Mouse (Mus musculus): ENCODE data around the gene Itpr2. TPM values are rescaled to one million over a fixed set of nuclear protein-coding genes. Genes with fewer than 3 reads are reported as not detected.

The Itpr2 gene
- total and polyA plus RNA-seq, 2 experiments from 2014 or later = 8.0 to 8.4 TPM

- Histone ChIP-seq H3K4me3 (ENCODE audit: low read depth, low read length) (no peak overlapping the region), H3K4me1 (ENCODE audit: insufficient read depth) (no peaks in the 10 kb centered on the region), H3K36me3 (ENCODE audit: insufficient read depth) (no peaks in the 10 kb centered on the region), H3K4me2 (ENCODE audit: low read depth) (no peak overlapping the region), H3K9ac (no peak overlapping the region), H3K9me3 (ENCODE audit: low read length) (no peaks in the 10 kb centered on the region), H3K27ac (ENCODE audit: low read depth, low read length) (no peak overlapping the region), H3K27me3 (ENCODE audit: insufficient read depth, low read length) (peaks cover 3% of the 10 kb centered on the region; the same call in 1 of the 2 replicates)
- ATAC-seq (no peak), DNase-seq (no peak)
- no peak for TF ChIP-seq CTCF (IDR thresholded peaks at IDR 0.05; ENCODE audit: low read depth)
- 79% methylated on average over 7 of the region's 7 CpGs for WGBS
Measured at GRCm38 (mm10) chr6:146322555-146322954, 179.5 kb downstream of the Itpr2 start.

GRCm38 (mm10) chr6:146321951-146322350, 180.1 kb downstream of the Itpr2 start:
- Histone ChIP-seq H3K36me3 (ENCODE audit: insufficient read depth) (no peaks in the 10 kb centered on the region), H3K4me2 (ENCODE audit: low read depth) (no peak overlapping the region), H3K4me3 (ENCODE audit: low read depth, low read length) (no peak overlapping the region), H3K27ac (ENCODE audit: low read depth, low read length) (no peak overlapping the region), H3K27me3 (ENCODE audit: insufficient read depth, low read length) (peaks cover 3% of the 10 kb centered on the region; the same call in 1 of the 2 replicates), H3K4me1 (ENCODE audit: insufficient read depth) (no peaks in the 10 kb centered on the region), H3K9me3 (ENCODE audit: low read length) (no peaks in the 10 kb centered on the region), H3K9ac (no peak overlapping the region)
- ATAC-seq (no peak), DNase-seq (no peak)
- no peak for TF ChIP-seq CTCF (IDR thresholded peaks at IDR 0.05; ENCODE audit: low read depth)
- WGBS = 78% methylated on average over 4 of the region's 4 CpGs

GRCm38 (mm10) chr6:146316415-146316814, 185.6 kb downstream of the Itpr2 start:
- Histone ChIP-seq H3K9me3 (ENCODE audit: low read length) (no peaks in the 10 kb centered on the region), H3K27ac (ENCODE audit: low read depth, low read length) (no peak overlapping the region), H3K9ac (no peak overlapping the region), H3K27me3 (ENCODE audit: insufficient read depth, low read length) (peaks cover 3% of the 10 kb centered on the region; the same call in 1 of the 2 replicates), H3K4me2 (ENCODE audit: low read depth) (no peak overlapping the region), H3K4me1 (ENCODE audit: insufficient read depth) (no peaks in the 10 kb centered on the region), H3K4me3 (ENCODE audit: low read depth, low read length) (no peak overlapping the region), H3K36me3 (ENCODE audit: insufficient read depth) (no peaks in the 10 kb centered on the region)
- ATAC-seq (no peak), DNase-seq (no peak)
- TF ChIP-seq CTCF (IDR thresholded peaks at IDR 0.05; ENCODE audit: low read depth) = no peak
- 88% methylated on average over 6 of the region's 6 CpGs for WGBS

GRCm38 (mm10) chr6:146315153-146315552, 186.9 kb downstream of the Itpr2 start:
- Histone ChIP-seq H3K36me3 (ENCODE audit: insufficient read depth) (no peaks in the 10 kb centered on the region), H3K9ac (no peak overlapping the region), H3K4me1 (ENCODE audit: insufficient read depth) (no peaks in the 10 kb centered on the region), H3K9me3 (ENCODE audit: low read length) (no peaks in the 10 kb centered on the region), H3K4me3 (ENCODE audit: low read depth, low read length) (no peak overlapping the region), H3K4me2 (ENCODE audit: low read depth) (no peak overlapping the region), H3K27ac (ENCODE audit: low read depth, low read length) (no peak overlapping the region), H3K27me3 (ENCODE audit: insufficient read depth, low read length) (peaks cover 3% of the 10 kb centered on the region; the same call in 1 of the 2 replicates)
- no peak for TF ChIP-seq CTCF (IDR thresholded peaks at IDR 0.05; ENCODE audit: low read depth)
- ATAC-seq (no peak), DNase-seq (no peak)
- WGBS = 88% methylated on average over 8 of the region's 8 CpGs

GRCm38 (mm10) chr6:146314304-146314703, 187.7 kb downstream of the Itpr2 start:
- H3K4me1 ChIP-seq (ENCODE audit: insufficient read depth) = no peaks in the 10 kb centered on the region
- no peak overlapping the region for H3K4me3 ChIP-seq (ENCODE audit: low read depth, low read length)
- DNase-seq (no peak), ATAC-seq (no peak)
- H3K9ac ChIP-seq = no peak overlapping the region
- WGBS = 88% methylated on average over 5 of the region's 5 CpGs
- H3K27me3 ChIP-seq (ENCODE audit: insufficient read depth, low read length) = peaks cover 3% of the 10 kb centered on the region; the same call in 1 of the 2 replicates
- TF ChIP-seq CTCF (IDR thresholded peaks at IDR 0.05; ENCODE audit: low read depth) = no peak
- no peaks in the 10 kb centered on the region for H3K36me3 ChIP-seq (ENCODE audit: insufficient read depth)
- no peak overlapping the region for H3K27ac ChIP-seq (ENCODE audit: low read depth, low read length)
- no peak overlapping the region for H3K4me2 ChIP-seq (ENCODE audit: low read depth)
- H3K9me3 ChIP-seq (ENCODE audit: low read length) = no peaks in the 10 kb centered on the region

GRCm38 (mm10) chr6:146313396-146313795, 188.6 kb downstream of the Itpr2 start:
- DNase-seq (no peak), ATAC-seq (no peak)
- Histone ChIP-seq H3K4me3 (ENCODE audit: low read depth, low read length) (no peak overlapping the region), H3K27ac (ENCODE audit: low read depth, low read length) (no peak overlapping the region), H3K27me3 (ENCODE audit: insufficient read depth, low read length) (peaks cover 3% of the 10 kb centered on the region; the same call in 1 of the 2 replicates), H3K36me3 (ENCODE audit: insufficient read depth) (no peaks in the 10 kb centered on the region), H3K9me3 (ENCODE audit: low read length) (no peaks in the 10 kb centered on the region), H3K4me2 (ENCODE audit: low read depth) (no peak overlapping the region), H3K9ac (no peak overlapping the region), H3K4me1 (ENCODE audit: insufficient read depth) (no peaks in the 10 kb centered on the region)
- WGBS = 96% methylated on average over 4 of the region's 4 CpGs
- no peak for TF ChIP-seq CTCF (IDR thresholded peaks at IDR 0.05; ENCODE audit: low read depth)

- Histone ChIP-seq H3K4me1 (ENCODE audit: insufficient read depth) (no peaks in the 10 kb centered on the region), H3K4me3 (ENCODE audit: low read depth, low read length) (no peak overlapping the region), H3K4me2 (ENCODE audit: low read depth) (no peak overlapping the region), H3K9me3 (ENCODE audit: low read length) (no peaks in the 10 kb centered on the region), H3K9ac (no peak overlapping the region), H3K36me3 (ENCODE audit: insufficient read depth) (no peaks in the 10 kb centered on the region), H3K27ac (ENCODE audit: low read depth, low read length) (no peak overlapping the region), H3K27me3 (ENCODE audit: insufficient read depth, low read length) (no peaks in the 10 kb centered on the region)
- DNase-seq = no peak
- ATAC-seq = no peak
- TF ChIP-seq CTCF (IDR thresholded peaks at IDR 0.05; ENCODE audit: low read depth) = no peak
- 84% methylated on average over 2 of the region's 2 CpGs for WGBS
Measured at GRCm38 (mm10) chr6:146310210-146310609, 191.8 kb downstream of the Itpr2 start.

Data from forebrain, postnatal 0 days (tissue).